Mouse (Mus musculus): Measurements from ENCODE around the gene Rnf10.

The Rnf10 gene

GRCm38 (mm10) chr5:115275998-115276397 lies 3.3 kb upstream of the Rnf10 start:
- DNase-seq (ENCODE audit: low spot score): no peak

- DNase-seq (ENCODE audit: low spot score): no peak
These were observed 2.1 kb upstream of the Rnf10 start for GRCm38 (mm10) chr5:115274771-115275170.

- no peak for DNase-seq (ENCODE audit: low spot score)
These were observed 1.7 kb upstream of the Rnf10 start for GRCm38 (mm10) chr5:115274353-115274752.

- no peak for DNase-seq (ENCODE audit: low spot score)
These were observed 944 bp upstream of the Rnf10 start for GRCm38 (mm10) chr5:115273549-115274135.

GRCm38 (mm10) chr5:115271931-115272811 lies 527 bp downstream of the Rnf10 start:
- no peak for DNase-seq (ENCODE audit: low spot score)

GRCm38 (mm10) chr5:115269969-115270368 lies 2.7 kb downstream of the Rnf10 start:
- no peak for DNase-seq (ENCODE audit: low spot score)

GRCm38 (mm10) chr5:115268266-115268665 lies 4.4 kb downstream of the Rnf10 start:
- no peak for DNase-seq (ENCODE audit: low spot score)

- no peak for DNase-seq (ENCODE audit: low spot score)
These were observed 5.1 kb downstream of the Rnf10 start for GRCm38 (mm10) chr5:115267469-115268045.

GRCm38 (mm10) chr5:115266787-115267468 lies 5.8 kb downstream of the Rnf10 start:
- DNase-seq (ENCODE audit: low spot score): peak; percentile 97

- peak; percentile 34 for DNase-seq (ENCODE audit: low spot score)
These were observed 6.4 kb downstream of the Rnf10 start for GRCm38 (mm10) chr5:115266340-115266739.

- no peak for DNase-seq (ENCODE audit: low spot score)
These were observed 10.0 kb downstream of the Rnf10 start for GRCm38 (mm10) chr5:115262502-115263291.

- no peak for DNase-seq (ENCODE audit: low spot score)
These were observed 10.8 kb downstream of the Rnf10 start for GRCm38 (mm10) chr5:115261880-115262279.

- no peak for DNase-seq (ENCODE audit: low spot score)
These were observed 11.6 kb downstream of the Rnf10 start for GRCm38 (mm10) chr5:115261141-115261540.

GRCm38 (mm10) chr5:115260356-115260755 lies 12.3 kb downstream of the Rnf10 start:
- DNase-seq (ENCODE audit: low spot score): no peak

GRCm38 (mm10) chr5:115256909-115257546 lies 15.7 kb downstream of the Rnf10 start:
- no peak for DNase-seq (ENCODE audit: low spot score)

- DNase-seq (ENCODE audit: low spot score): no peak
These were observed 17.2 kb downstream of the Rnf10 start for GRCm38 (mm10) chr5:115255472-115255871.

GRCm38 (mm10) chr5:115240191-115240590 lies 32.5 kb downstream of the Rnf10 start:
- no peak for DNase-seq (ENCODE audit: low spot score)

- peak; percentile 14 for DNase-seq (ENCODE audit: low spot score)
These were observed 33.9 kb downstream of the Rnf10 start for GRCm38 (mm10) chr5:115238729-115239195.

- peak; percentile 87 for DNase-seq (ENCODE audit: low spot score)
These were observed 34.6 kb downstream of the Rnf10 start for GRCm38 (mm10) chr5:115237803-115238728.

GRCm38 (mm10) chr5:115235786-115236263 lies 36.9 kb downstream of the Rnf10 start, which contains the start of gene Pop5:
Gene Pop5 (plus strand): TSS chr5:115235836.
- peak; percentile 86 for DNase-seq (ENCODE audit: low spot score)

All from c-Kit-positive CD71-positive TER-119-positive erythroid progenitor cells, embryonic 14.5 days (primary cell).